Mouse (Mus musculus): ENCODE measurements around the gene Parp6. TPM values are rescaled to one million over a fixed set of nuclear protein-coding genes. Genes with fewer than 3 reads are reported as not detected.

Parp6 gene
- polyA plus RNA-seq, 2 experiments: 20.3 to 57.0 TPM

DNA sequence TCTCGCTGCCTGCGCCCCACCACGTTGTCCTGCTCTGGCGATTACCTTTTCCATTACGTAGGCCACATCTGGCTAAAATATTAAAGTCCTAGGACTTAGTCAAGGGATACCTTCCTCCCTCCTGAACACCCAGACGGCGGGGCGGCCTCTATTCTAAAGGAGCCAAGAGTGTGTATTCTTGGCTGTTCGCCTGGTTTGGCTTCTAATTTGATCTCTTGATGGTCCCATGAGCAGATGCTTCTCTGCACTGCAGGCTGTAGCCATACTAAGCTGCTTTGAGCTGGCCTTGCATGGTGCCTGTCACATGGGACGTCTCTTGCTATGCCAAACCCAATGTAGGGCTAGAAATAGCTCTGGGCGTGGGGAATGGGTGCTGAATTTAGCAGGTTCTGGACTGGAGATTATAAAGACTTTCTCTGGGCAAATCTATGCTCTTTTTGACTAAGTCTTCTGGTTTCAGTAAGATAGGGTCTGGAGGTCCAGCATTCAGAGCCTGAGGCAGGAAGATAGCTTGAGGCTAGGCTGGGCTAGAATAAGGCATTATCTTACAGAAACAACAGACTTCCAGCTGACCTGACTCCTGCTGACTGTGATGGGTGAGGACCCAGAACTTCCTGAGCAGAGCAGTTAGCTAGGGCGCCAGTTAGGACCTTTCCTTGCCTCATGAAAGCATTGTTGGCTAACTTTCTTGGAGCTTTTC lies 55.3 kb downstream of the Parp6 start:
- Histone ChIP-seq H3K4me2 (replicated peaks; ENCODE audit: low read depth, low read length, severe bottlenecking) (no peak overlapping the region), H3K9me3 (ENCODE audit: control insufficient read depth, low read length) (no peaks in the 10 kb centered on the region), H3K27me3 (ENCODE audit: control insufficient read depth, insufficient read depth, low read length) (no peaks in the 10 kb centered on the region), H3K4me3 (replicated peaks; ENCODE audit: low read length) (no peak overlapping the region), H3K27ac (replicated peaks; ENCODE audit: low read depth, low read length) (no peak overlapping the region), H3K9ac (ENCODE audit: low read depth, low read length, severe bottlenecking) (no peak overlapping the region), H3K4me1 (ENCODE audit: control insufficient read depth, insufficient read depth, low read length) (no peaks in the 10 kb centered on the region), H3K36me3 (ENCODE audit: control insufficient read depth, insufficient read depth, low read length) (peaks cover 99% of the 10 kb centered on the region)
- WGBS: 77% methylated on average over 12 of the region's 12 CpGs
- DNase-seq (ENCODE audit: low spot score) (no peak), ATAC-seq (ENCODE audit: low FRiP score, low read depth) (no peak)
- no peak for TF ChIP-seq POLR2A (IDR thresholded peaks at IDR 0.05; ENCODE audit: borderline replicate concordance, extremely low read depth, insufficient read depth, insufficient read length)

- Histone ChIP-seq H3K36me3 (ENCODE audit: control insufficient read depth, insufficient read depth, low read length) (peaks cover 99% of the 10 kb centered on the region), H3K4me2 (replicated peaks; ENCODE audit: low read depth, low read length, severe bottlenecking) (no peak overlapping the region), H3K4me1 (ENCODE audit: control insufficient read depth, insufficient read depth, low read length) (no peaks in the 10 kb centered on the region), H3K4me3 (replicated peaks; ENCODE audit: low read length) (no peak overlapping the region), H3K27me3 (ENCODE audit: control insufficient read depth, insufficient read depth, low read length) (no peaks in the 10 kb centered on the region), H3K9ac (ENCODE audit: low read depth, low read length, severe bottlenecking) (no peak overlapping the region), H3K27ac (replicated peaks; ENCODE audit: low read depth, low read length) (no peak overlapping the region), H3K9me3 (ENCODE audit: control insufficient read depth, low read length) (no peaks in the 10 kb centered on the region)
- ATAC-seq (ENCODE audit: low FRiP score, low read depth) (no peak), DNase-seq (ENCODE audit: low spot score) (no peak)
- WGBS: 54% methylated on average over 2 of the region's 2 CpGs
- TF ChIP-seq POLR2A (IDR thresholded peaks at IDR 0.05; ENCODE audit: borderline replicate concordance, extremely low read depth, insufficient read depth, insufficient read length): no peak
Measured at GRCm38 (mm10) chr9:59673427-59673826, 56.3 kb downstream of the Parp6 start.

GRCm38 (mm10) chr9:59675598-59675997 lies 58.5 kb downstream of the Parp6 start:
- no peak for TF ChIP-seq POLR2A (IDR thresholded peaks at IDR 0.05; ENCODE audit: borderline replicate concordance, extremely low read depth, insufficient read depth, insufficient read length)
- DNase-seq (ENCODE audit: low spot score) (no peak), ATAC-seq (ENCODE audit: low FRiP score, low read depth) (no peak)
- H3K4me3 ChIP-seq (replicated peaks; ENCODE audit: low read length): no peak overlapping the region
- H3K9me3 ChIP-seq (ENCODE audit: control insufficient read depth, low read length): no peaks in the 10 kb centered on the region
- H3K27me3 ChIP-seq (ENCODE audit: control insufficient read depth, insufficient read depth, low read length): peaks cover 6% of the 10 kb centered on the region; the same call in 1 of the 2 replicates
- H3K27ac ChIP-seq (replicated peaks; ENCODE audit: low read depth, low read length): no peak overlapping the region
- H3K36me3 ChIP-seq (ENCODE audit: control insufficient read depth, insufficient read depth, low read length): peaks cover 87% of the 10 kb centered on the region
- H3K4me2 ChIP-seq (replicated peaks; ENCODE audit: low read depth, low read length, severe bottlenecking): no peak overlapping the region
- WGBS: 92% methylated on average over 14 of the region's 14 CpGs
- no peak overlapping the region for H3K9ac ChIP-seq (ENCODE audit: low read depth, low read length, severe bottlenecking)
- H3K4me1 ChIP-seq (ENCODE audit: control insufficient read depth, insufficient read depth, low read length): peaks cover 7% of the 10 kb centered on the region; the same call in 1 of the 2 replicates

- H3K27me3 ChIP-seq (ENCODE audit: control insufficient read depth, insufficient read depth, low read length): peaks cover 9% of the 10 kb centered on the region; the same call in 1 of the 2 replicates
- DNase-seq (ENCODE audit: low spot score): peak; percentile 38
- no peak overlapping the region for H3K9ac ChIP-seq (ENCODE audit: low read depth, low read length, severe bottlenecking)
- no peak for TF ChIP-seq POLR2A (IDR thresholded peaks at IDR 0.05; ENCODE audit: borderline replicate concordance, extremely low read depth, insufficient read depth, insufficient read length)
- H3K4me3 ChIP-seq (replicated peaks; ENCODE audit: low read length): no peak overlapping the region
- WGBS: 21% methylated on average over 1 of the region's 1 CpGs
- peaks cover 7% of the 10 kb centered on the region; the same call in 1 of the 2 replicates for H3K4me1 ChIP-seq (ENCODE audit: control insufficient read depth, insufficient read depth, low read length)
- no peak overlapping the region for H3K4me2 ChIP-seq (replicated peaks; ENCODE audit: low read depth, low read length, severe bottlenecking)
- H3K36me3 ChIP-seq (ENCODE audit: control insufficient read depth, insufficient read depth, low read length): peaks cover 59% of the 10 kb centered on the region
- no peak for ATAC-seq (ENCODE audit: low FRiP score, low read depth)
- no peaks in the 10 kb centered on the region for H3K9me3 ChIP-seq (ENCODE audit: control insufficient read depth, low read length)
- no peak overlapping the region for H3K27ac ChIP-seq (replicated peaks; ENCODE audit: low read depth, low read length)
Measured at GRCm38 (mm10) chr9:59678313-59678712, 61.2 kb downstream of the Parp6 start.

DNA sequence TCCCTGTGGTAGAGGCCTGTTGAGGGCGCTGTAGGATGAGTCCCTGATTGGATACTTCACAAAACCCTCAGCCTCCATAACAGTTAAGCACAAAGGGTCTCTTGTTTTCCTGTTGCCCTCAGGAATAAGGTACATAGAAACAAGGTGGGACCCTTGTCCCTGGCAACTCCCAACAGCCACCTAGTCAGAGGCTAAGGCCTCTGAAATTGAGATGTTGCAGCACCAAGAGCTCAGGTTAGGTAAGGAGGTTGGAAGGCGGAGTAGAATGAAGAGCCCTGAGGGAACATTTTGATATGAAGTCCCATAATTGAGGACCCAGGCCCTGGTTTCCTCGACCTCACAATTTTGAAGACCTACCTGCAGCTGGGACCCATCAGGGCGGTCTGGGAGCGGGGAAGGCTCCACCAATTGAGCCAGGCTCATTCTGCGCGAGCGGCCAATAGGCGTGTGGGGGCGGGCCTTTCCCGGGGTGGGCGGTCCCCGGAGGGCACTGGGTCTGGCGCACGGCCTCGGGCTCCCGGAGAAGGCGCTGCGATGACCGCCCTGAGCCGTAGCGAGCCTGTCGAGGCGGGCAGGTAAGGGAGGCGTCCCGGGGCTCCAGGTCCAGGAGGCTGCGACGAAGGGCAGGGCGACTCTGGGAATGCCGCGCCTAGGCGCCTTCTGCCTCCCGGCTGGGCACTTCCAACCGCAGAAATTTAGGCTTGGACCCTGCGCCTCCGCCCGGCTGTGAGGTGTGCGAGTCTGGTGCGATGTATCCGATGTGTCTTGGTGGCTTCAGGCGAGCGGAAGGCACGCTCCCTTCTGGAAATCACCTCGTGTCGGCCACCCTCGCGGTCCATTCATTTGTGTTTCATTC lies 62.8 kb downstream of the Parp6 start, which contains the start of gene Gramd2:
Gene Gramd2 (plus strand): TSS at position 467 of the 856 bp plus-strand sequence.
- Histone ChIP-seq H3K27me3 (ENCODE audit: control insufficient read depth, insufficient read depth, low read length) (peaks cover 9% of the 10 kb centered on the region; the same call in 1 of the 2 replicates), H3K9ac (ENCODE audit: low read depth, low read length, severe bottlenecking) (peak within 1 kb of the TSS; percentile 49), H3K36me3 (ENCODE audit: control insufficient read depth, insufficient read depth, low read length) (peaks cover 43% of the 10 kb centered on the region), H3K9me3 (ENCODE audit: control insufficient read depth, low read length) (no peaks in the 10 kb centered on the region), H3K4me2 (replicated peaks; ENCODE audit: low read depth, low read length, severe bottlenecking) (peak within 1 kb of the TSS; percentile 96), H3K4me3 (replicated peaks; ENCODE audit: low read length) (peak within 1 kb of the TSS; percentile 46), H3K4me1 (ENCODE audit: control insufficient read depth, insufficient read depth, low read length) (peaks cover 7% of the 10 kb centered on the region; the same call in 1 of the 2 replicates), H3K27ac (replicated peaks; ENCODE audit: low read depth, low read length) (no peak within 1 kb of the TSS)
- ATAC-seq (ENCODE audit: low FRiP score, low read depth) (peak; percentile 92), DNase-seq (ENCODE audit: low spot score) (peak; percentile 78)
- no peak for TF ChIP-seq POLR2A (IDR thresholded peaks at IDR 0.05; ENCODE audit: borderline replicate concordance, extremely low read depth, insufficient read depth, insufficient read length)
- WGBS: 2% methylated on average over 38 of the region's 47 CpGs

All from limb, embryonic 14.5 days (tissue).